Mouse (Mus musculus): ENCODE data around the gene Slc37a1. TPM values are rescaled to one million over a fixed set of nuclear protein-coding genes. Genes with fewer than 3 reads are reported as not detected.
A peak's percentile ranks its signal among the peaks of the same experiment; 100 is the strongest.
"Not testable (repeated sequence)": the region's sequence is repeated elsewhere in the genome, so short reads cannot be mapped to it uniquely, and the experiment has no call there.

Slc37a1 gene
- polyA plus RNA-seq, 1 experiment: 6.1 TPM

DNA sequence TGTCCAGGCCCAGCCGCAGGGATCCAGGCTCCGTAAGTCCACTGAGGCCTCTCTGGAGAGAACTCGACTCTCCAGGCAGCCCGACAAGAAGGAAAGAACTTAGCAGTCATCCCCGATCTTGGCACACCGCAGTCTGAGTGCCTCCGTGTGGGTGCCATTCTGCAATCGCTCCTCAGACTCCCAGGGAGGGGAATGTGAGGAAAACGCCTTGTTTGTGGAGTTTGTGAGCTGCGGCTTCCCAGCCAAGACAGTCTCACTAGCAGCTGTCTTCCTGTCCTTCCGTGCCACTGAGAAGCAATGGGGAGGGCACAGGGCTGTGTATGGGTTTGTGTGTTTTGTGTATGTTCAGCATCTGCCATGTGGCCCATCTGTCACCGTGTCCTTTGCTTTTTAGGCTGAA is 62.8 kb downstream of the Slc37a1 start:
- 60% methylated on average over 12 of the region's 12 CpGs for WGBS
- Histone ChIP-seq H3K27ac (ENCODE audit: insufficient read depth, low read length) (no peak overlapping the region), H3K27me3 (ENCODE audit: control insufficient read depth, insufficient read depth, low read length) (no peaks in the 10 kb centered on the region), H3K4me3 (replicated peaks; ENCODE audit: insufficient read depth, low read depth, low read length) (no peak overlapping the region), H3K4me1 (ENCODE audit: control insufficient read depth, insufficient read depth, low read length) (peaks cover 13% of the 10 kb centered on the region)
- no peak for DNase-seq
- TF ChIP-seq POLR2A (IDR thresholded peaks at IDR 0.05; ENCODE audit: borderline replicate concordance, insufficient read depth, low read length) (no peak), CTCF (IDR thresholded peaks at IDR 0.05; ENCODE audit: borderline replicate concordance, insufficient read depth, low read depth, low read length) (no peak)

DNA sequence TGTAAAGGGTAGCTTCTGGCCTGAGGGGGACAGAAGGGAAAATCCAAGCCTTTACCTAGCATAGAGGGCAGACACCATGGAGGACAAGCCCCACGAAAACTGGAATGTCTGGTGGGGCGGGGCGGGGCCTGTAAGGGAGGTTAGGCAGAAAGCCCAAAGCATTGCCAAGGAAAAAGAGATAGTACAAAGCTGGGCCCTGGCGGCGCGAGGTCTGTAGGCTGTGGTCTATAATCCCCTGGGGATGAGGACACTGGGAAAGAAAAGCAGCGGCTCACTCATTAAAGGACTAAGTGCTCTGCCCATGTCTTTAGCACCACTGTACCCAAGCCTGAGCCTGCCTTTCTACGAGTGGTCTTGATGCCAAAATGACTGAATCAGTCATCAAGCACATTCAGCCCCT is 65.4 kb downstream of the Slc37a1 start:
- Histone ChIP-seq H3K4me3 (replicated peaks; ENCODE audit: insufficient read depth, low read depth, low read length) (no peak overlapping the region), H3K4me1 (ENCODE audit: control insufficient read depth, insufficient read depth, low read length) (peaks cover 12% of the 10 kb centered on the region), H3K27me3 (ENCODE audit: control insufficient read depth, insufficient read depth, low read length) (no peaks in the 10 kb centered on the region), H3K27ac (ENCODE audit: insufficient read depth, low read length) (no peak overlapping the region)
- WGBS: 67% methylated on average over 8 of the region's 8 CpGs
- no peak for DNase-seq
- TF ChIP-seq POLR2A (IDR thresholded peaks at IDR 0.05; ENCODE audit: borderline replicate concordance, insufficient read depth, low read length) (no peak), CTCF (IDR thresholded peaks at IDR 0.05; ENCODE audit: borderline replicate concordance, insufficient read depth, low read depth, low read length) (no peak)

DNA sequence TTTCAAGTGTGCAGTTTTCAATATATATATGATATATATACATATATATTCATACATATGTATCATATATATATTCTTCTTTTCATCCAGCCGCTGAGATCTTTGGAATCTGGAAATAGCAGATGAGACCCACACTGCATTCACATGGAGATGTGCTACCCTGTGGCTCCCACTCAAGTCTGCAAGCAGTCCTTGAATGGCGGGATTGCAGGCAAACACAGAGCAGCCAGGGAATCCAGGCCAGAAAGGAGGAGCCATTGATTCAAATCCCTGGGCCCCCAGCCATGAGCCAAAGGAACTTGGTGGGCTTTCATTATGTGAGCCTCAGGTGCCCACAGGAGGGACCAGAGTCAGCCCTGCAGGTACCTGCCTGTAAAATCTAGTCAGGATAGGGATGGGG is 66.7 kb downstream of the Slc37a1 start:
- TF ChIP-seq CTCF (IDR thresholded peaks at IDR 0.05; ENCODE audit: borderline replicate concordance, insufficient read depth, low read depth, low read length) (no peak), POLR2A (IDR thresholded peaks at IDR 0.05; ENCODE audit: borderline replicate concordance, insufficient read depth, low read length) (no peak)
- no peak overlapping the region for H3K4me3 ChIP-seq (replicated peaks; ENCODE audit: insufficient read depth, low read depth, low read length)
- H3K4me1 ChIP-seq (ENCODE audit: control insufficient read depth, insufficient read depth, low read length): peaks cover 4% of the 10 kb centered on the region
- H3K27ac ChIP-seq (ENCODE audit: insufficient read depth, low read length): no peak overlapping the region
- DNase-seq: no peak
- no peaks in the 10 kb centered on the region for H3K27me3 ChIP-seq (ENCODE audit: control insufficient read depth, insufficient read depth, low read length)
- 72% methylated on average over 2 of the region's 2 CpGs for WGBS

DNA sequence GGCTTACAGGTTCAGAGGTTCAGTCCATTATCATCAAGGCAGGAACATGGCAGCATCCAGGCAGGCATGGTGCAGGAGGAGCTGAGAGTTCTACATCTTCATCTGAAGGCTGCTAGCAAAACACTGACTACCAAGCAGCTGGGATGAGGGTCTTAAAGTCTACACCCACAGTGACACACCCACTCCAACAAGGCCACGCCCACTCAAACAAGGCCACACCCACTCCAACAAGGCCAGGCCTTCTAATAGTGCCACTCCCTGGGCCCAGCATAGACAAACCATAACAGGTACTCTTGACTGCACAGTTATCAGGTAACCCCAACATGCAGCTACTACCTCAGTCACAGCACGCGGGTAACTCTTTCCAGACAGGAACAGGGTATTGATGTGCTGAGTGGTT is 68.1 kb downstream of the Slc37a1 start:
- H3K4me3 ChIP-seq (replicated peaks; ENCODE audit: insufficient read depth, low read depth, low read length); H3K4me1 ChIP-seq (ENCODE audit: control insufficient read depth, insufficient read depth, low read length); DNase-seq; H3K27ac ChIP-seq (ENCODE audit: insufficient read depth, low read length); H3K27me3 ChIP-seq (ENCODE audit: control insufficient read depth, insufficient read depth, low read length): not testable (repeated sequence)
- 79% methylated on average over 3 of the region's 3 CpGs for WGBS

- Histone ChIP-seq H3K27me3 (ENCODE audit: control insufficient read depth, insufficient read depth, low read length) (no peaks in the 10 kb centered on the region), H3K4me1 (ENCODE audit: control insufficient read depth, insufficient read depth, low read length) (peaks cover 6% of the 10 kb centered on the region; the same call in 1 of the 2 replicates), H3K27ac (ENCODE audit: insufficient read depth, low read length) (no peak overlapping the region), H3K4me3 (replicated peaks; ENCODE audit: insufficient read depth, low read depth, low read length) (no peak overlapping the region)
- TF ChIP-seq CTCF (IDR thresholded peaks at IDR 0.05; ENCODE audit: borderline replicate concordance, insufficient read depth, low read depth, low read length): no peak
- no peak for TF ChIP-seq POLR2A (IDR thresholded peaks at IDR 0.05; ENCODE audit: borderline replicate concordance, insufficient read depth, low read length)
- 75% methylated on average over 8 of the region's 8 CpGs for WGBS
- DNase-seq: no peak
Observed at GRCm38 (mm10) chr17:31355792-31356502, 69.4 kb downstream of the Slc37a1 start.

DNA sequence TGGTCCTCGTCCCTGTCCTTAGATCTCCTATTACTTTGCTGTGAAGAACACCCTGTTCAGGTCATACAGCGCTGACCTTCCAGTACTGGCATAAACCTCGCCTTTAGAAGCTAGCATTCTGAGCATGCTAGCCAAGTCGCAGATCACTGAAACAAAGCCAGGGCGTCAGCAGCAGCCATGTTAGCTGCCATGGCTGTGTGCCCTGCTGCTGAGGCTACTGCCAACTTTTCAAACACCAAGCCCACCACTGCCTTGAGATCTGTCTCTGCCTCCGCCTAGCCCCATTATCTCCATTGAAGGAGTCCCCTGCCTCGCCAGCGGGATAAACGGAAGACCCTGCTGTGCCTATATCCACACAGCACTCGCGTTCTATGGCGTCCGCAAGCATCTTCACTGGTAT is 74.0 kb downstream of the Slc37a1 start:
- Histone ChIP-seq H3K27ac (ENCODE audit: insufficient read depth, low read length) (no peak overlapping the region), H3K4me1 (ENCODE audit: control insufficient read depth, insufficient read depth, low read length) (peaks cover 6% of the 10 kb centered on the region; the same call in 1 of the 2 replicates), H3K4me3 (replicated peaks; ENCODE audit: insufficient read depth, low read depth, low read length) (peak overlapping the region; percentile 32), H3K27me3 (ENCODE audit: control insufficient read depth, insufficient read depth, low read length) (no peaks in the 10 kb centered on the region)
- peak in 1 of 2 experiments; percentile 30 for DNase-seq
- TF ChIP-seq POLR2A (IDR thresholded peaks at IDR 0.05; ENCODE audit: borderline replicate concordance, insufficient read depth, low read length) (no peak), CTCF (IDR thresholded peaks at IDR 0.05; ENCODE audit: borderline replicate concordance, insufficient read depth, low read depth, low read length) (no peak)
- 24% methylated on average over 13 of the region's 13 CpGs for WGBS

DNA sequence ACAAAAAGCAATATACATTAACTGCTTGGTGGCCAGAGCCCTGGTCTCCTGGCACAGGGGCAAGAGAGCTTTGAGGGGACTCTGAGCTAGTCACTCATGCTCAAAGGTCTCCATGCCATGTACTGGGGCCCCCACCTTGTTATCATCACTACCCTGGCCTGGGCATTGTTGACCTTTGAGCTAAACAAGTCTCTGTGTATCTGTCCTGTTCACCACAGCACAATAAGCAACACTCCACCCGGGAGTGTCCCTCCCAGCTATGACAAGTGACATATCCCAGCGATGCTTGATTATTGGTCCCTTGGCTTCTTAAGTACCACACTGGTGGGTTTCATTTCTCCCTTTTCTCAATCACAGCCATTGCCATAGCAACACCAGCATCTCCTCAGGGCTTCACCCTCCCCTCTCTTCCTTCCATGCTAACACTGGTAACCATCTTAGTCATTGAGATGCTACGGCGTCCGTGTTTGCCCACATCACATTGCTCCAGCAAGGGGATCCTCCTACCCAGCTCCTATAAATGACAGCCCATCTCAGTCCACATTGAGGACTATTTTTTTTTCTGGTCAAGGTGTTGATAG is 79.1 kb downstream of the Slc37a1 start:
- Histone ChIP-seq H3K27me3 (ENCODE audit: control insufficient read depth, insufficient read depth, low read length) (no peaks in the 10 kb centered on the region), H3K4me1 (ENCODE audit: control insufficient read depth, insufficient read depth, low read length) (peaks cover 2% of the 10 kb centered on the region; the same call in 1 of the 2 replicates), H3K27ac (ENCODE audit: insufficient read depth, low read length) (no peak overlapping the region), H3K4me3 (replicated peaks; ENCODE audit: insufficient read depth, low read depth, low read length) (no peak overlapping the region)
- no peak for TF ChIP-seq CTCF (IDR thresholded peaks at IDR 0.05; ENCODE audit: borderline replicate concordance, insufficient read depth, low read depth, low read length)
- TF ChIP-seq POLR2A (IDR thresholded peaks at IDR 0.05; ENCODE audit: borderline replicate concordance, insufficient read depth, low read length): no peak
- DNase-seq: no peak
- WGBS: 91% methylated on average over 5 of the region's 5 CpGs

- Histone ChIP-seq H3K4me1 (ENCODE audit: control insufficient read depth, insufficient read depth, low read length) (no peaks in the 10 kb centered on the region), H3K27me3 (ENCODE audit: control insufficient read depth, insufficient read depth, low read length) (no peaks in the 10 kb centered on the region), H3K4me3 (replicated peaks; ENCODE audit: insufficient read depth, low read depth, low read length) (no peak overlapping the region), H3K27ac (ENCODE audit: insufficient read depth, low read length) (no peak overlapping the region)
- TF ChIP-seq CTCF (IDR thresholded peaks at IDR 0.05; ENCODE audit: borderline replicate concordance, insufficient read depth, low read depth, low read length) (no peak), POLR2A (IDR thresholded peaks at IDR 0.05; ENCODE audit: borderline replicate concordance, insufficient read depth, low read length) (no peak)
- 85% methylated on average over 2 of the region's 2 CpGs for WGBS
- DNase-seq: no peak
Observed at GRCm38 (mm10) chr17:31370221-31370620, 83.6 kb downstream of the Slc37a1 start.
